Mouse (Mus musculus): ENCODE measurements at regions not wholly inside any gene's neighbourhood (a gene's known extent, or its start where the extent isn't known, plus 50 kb on each side); places are given as distances from the start of the nearest gene placed in this dataset.

GRCm38 (mm10) chr14:67149091-67149490 lies 1140.1 kb upstream of the Gulo start:
- no peak for DNase-seq
- TF ChIP-seq CTCF (conservative IDR thresholded peaks at IDR 0.05; ENCODE audit: insufficient read depth, insufficient read length, low read depth, low read length) (no peak), POLR2A (IDR thresholded peaks at IDR 0.05; ENCODE audit: low read depth, low read length) (no peak)
- no peaks in the 10 kb centered on the region for H3K36me3 ChIP-seq (ENCODE audit: control insufficient read depth, insufficient read depth, low read length)
- H3K27me3 ChIP-seq (replicated peaks; ENCODE audit: control insufficient read depth, insufficient read depth, low read length) = no peaks in the 10 kb centered on the region
- H3K4me3 ChIP-seq (ENCODE audit: insufficient read depth, low read depth, low read length) = no peak overlapping the region
- no peaks in the 10 kb centered on the region for H3K4me1 ChIP-seq (ENCODE audit: control insufficient read depth, insufficient read depth, low read length)
- WGBS = 80% methylated on average over 8 of the region's 8 CpGs
- no peak overlapping the region for H3K27ac ChIP-seq (ENCODE audit: insufficient read depth, low read depth, low read length)

DNA sequence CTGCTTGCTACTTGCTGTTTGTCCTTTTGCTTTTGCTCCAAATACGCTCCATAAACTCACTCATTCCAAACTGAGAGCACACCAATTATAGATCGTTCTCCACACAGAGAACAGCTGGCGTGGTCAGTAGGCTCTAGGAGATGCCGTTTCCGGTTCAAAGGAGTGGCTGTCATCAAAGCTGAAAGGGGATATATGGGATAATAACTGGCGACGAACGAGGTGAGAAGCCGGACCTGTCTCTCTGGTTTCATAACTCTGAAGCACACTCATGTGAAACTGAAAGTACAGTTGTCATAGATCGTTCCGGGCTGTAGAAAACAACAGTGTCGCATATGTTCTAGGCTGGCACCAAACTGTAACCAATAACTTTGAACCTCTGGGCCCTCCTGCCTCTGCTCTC lies 1137.6 kb upstream of the Gulo start:
- no peaks in the 10 kb centered on the region for H3K4me1 ChIP-seq (ENCODE audit: control insufficient read depth, insufficient read depth, low read length)
- WGBS = 48% methylated on average over 12 of the region's 12 CpGs
- H3K27ac ChIP-seq (ENCODE audit: insufficient read depth, low read depth, low read length) = no peak overlapping the region
- no peak for DNase-seq
- H3K27me3 ChIP-seq (replicated peaks; ENCODE audit: control insufficient read depth, insufficient read depth, low read length) = no peaks in the 10 kb centered on the region
- TF ChIP-seq CTCF (conservative IDR thresholded peaks at IDR 0.05; ENCODE audit: insufficient read depth, insufficient read length, low read depth, low read length) (no peak), POLR2A (IDR thresholded peaks at IDR 0.05; ENCODE audit: low read depth, low read length) (no peak)
- H3K4me3 ChIP-seq (ENCODE audit: insufficient read depth, low read depth, low read length) = peak overlapping the region; percentile 30; the same call in 1 of the 2 replicates
- H3K36me3 ChIP-seq (ENCODE audit: control insufficient read depth, insufficient read depth, low read length) = no peaks in the 10 kb centered on the region

GRCm38 (mm10) chr14:67145046-67145445 lies 1136.0 kb upstream of the Gulo start:
- no peak for DNase-seq
- H3K27ac ChIP-seq (ENCODE audit: insufficient read depth, low read depth, low read length) = no peak overlapping the region
- 95% methylated on average over 6 of the region's 6 CpGs for WGBS
- no peaks in the 10 kb centered on the region for H3K4me1 ChIP-seq (ENCODE audit: control insufficient read depth, insufficient read depth, low read length)
- no peaks in the 10 kb centered on the region for H3K36me3 ChIP-seq (ENCODE audit: control insufficient read depth, insufficient read depth, low read length)
- H3K4me3 ChIP-seq (ENCODE audit: insufficient read depth, low read depth, low read length) = no peak overlapping the region
- no peaks in the 10 kb centered on the region for H3K27me3 ChIP-seq (replicated peaks; ENCODE audit: control insufficient read depth, insufficient read depth, low read length)
- TF ChIP-seq POLR2A (IDR thresholded peaks at IDR 0.05; ENCODE audit: low read depth, low read length) (no peak), CTCF (conservative IDR thresholded peaks at IDR 0.05; ENCODE audit: insufficient read depth, insufficient read length, low read depth, low read length) (no peak)

DNA sequence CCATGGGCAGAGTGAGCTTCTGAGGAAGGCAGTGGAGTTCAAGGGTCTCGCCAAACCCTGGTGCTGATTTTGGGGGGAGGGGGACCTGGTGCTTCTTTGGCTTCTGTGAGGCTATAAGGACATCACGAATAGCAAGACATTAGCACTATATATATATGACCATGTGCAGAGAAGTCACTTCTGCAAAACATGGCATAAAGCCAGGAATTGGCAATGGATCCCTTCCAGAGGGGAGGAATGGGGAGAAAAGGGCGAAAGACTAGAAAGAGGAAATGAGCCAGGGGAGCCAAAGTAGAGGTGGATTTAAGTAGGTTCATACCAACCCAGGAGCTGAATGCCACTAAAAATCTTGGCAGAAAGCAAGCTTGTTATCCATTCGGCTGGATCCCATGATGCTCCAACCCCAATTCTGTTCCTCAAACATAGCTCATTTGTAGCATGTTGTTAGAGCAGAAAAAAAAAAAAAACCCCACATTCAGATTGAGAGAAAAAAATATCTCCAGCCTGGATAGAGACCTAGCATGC lies 1135.5 kb upstream of the Gulo start:
- 85% methylated on average over 4 of the region's 4 CpGs for WGBS
- TF ChIP-seq CTCF (conservative IDR thresholded peaks at IDR 0.05; ENCODE audit: insufficient read depth, insufficient read length, low read depth, low read length) (no peak), POLR2A (IDR thresholded peaks at IDR 0.05; ENCODE audit: low read depth, low read length) (no peak)
- DNase-seq = no peak
- Histone ChIP-seq H3K27me3 (replicated peaks; ENCODE audit: control insufficient read depth, insufficient read depth, low read length) (no peaks in the 10 kb centered on the region), H3K27ac (ENCODE audit: insufficient read depth, low read depth, low read length) (no peak overlapping the region), H3K4me1 (ENCODE audit: control insufficient read depth, insufficient read depth, low read length) (no peaks in the 10 kb centered on the region), H3K4me3 (ENCODE audit: insufficient read depth, low read depth, low read length) (no peak overlapping the region), H3K36me3 (ENCODE audit: control insufficient read depth, insufficient read depth, low read length) (no peaks in the 10 kb centered on the region)

- H3K27me3 ChIP-seq (replicated peaks; ENCODE audit: control insufficient read depth, insufficient read depth, low read length) = no peaks in the 10 kb centered on the region
- DNase-seq = no peak
- no peak overlapping the region for H3K27ac ChIP-seq (ENCODE audit: insufficient read depth, low read depth, low read length)
- no peaks in the 10 kb centered on the region for H3K4me1 ChIP-seq (ENCODE audit: control insufficient read depth, insufficient read depth, low read length)
- H3K4me3 ChIP-seq (ENCODE audit: insufficient read depth, low read depth, low read length) = no peak overlapping the region
- H3K36me3 ChIP-seq (ENCODE audit: control insufficient read depth, insufficient read depth, low read length) = no peaks in the 10 kb centered on the region
- 83% methylated on average over 6 of the region's 6 CpGs for WGBS
- TF ChIP-seq POLR2A (IDR thresholded peaks at IDR 0.05; ENCODE audit: low read depth, low read length) = no peak
- no peak for TF ChIP-seq CTCF (conservative IDR thresholded peaks at IDR 0.05; ENCODE audit: insufficient read depth, insufficient read length, low read depth, low read length)
These were observed 1134.8 kb upstream of the Gulo start for GRCm38 (mm10) chr14:67143826-67144225.

DNA sequence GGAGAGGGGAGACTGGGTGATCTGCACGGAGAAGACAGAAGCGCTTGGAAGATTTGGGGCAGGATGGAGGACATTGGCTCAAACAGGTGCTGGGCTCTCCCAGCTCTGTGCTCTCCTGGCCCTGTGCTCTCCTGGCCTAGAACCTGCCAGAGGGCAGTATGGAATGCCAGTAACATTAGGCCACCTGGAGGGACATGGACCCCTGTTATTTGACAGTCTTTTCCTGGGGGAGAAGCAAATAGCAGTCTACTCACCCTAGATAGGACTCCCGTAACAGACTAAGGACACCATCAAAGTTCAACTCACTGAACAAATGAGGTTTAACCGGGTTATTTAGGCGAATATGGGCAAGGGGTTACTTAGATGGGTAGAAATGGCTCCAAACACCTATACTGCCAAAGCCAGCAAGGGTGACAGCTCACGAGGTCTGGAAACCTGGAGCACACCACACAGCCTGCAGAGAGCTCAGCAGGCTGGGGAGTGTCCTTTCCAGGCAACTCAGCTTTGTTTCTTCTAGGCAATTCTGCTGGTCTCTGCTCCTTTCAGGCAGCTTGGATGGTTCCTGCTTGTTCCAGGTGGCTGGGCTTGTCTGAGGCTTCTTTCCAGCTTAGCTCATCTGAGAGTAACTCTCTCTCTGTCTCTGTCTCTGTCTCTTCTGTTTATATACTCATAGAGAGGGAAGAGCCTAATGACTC lies 1133.7 kb upstream of the Gulo start:
- no peaks in the 10 kb centered on the region for H3K27me3 ChIP-seq (replicated peaks; ENCODE audit: control insufficient read depth, insufficient read depth, low read length)
- DNase-seq = no peak
- H3K4me1 ChIP-seq (ENCODE audit: control insufficient read depth, insufficient read depth, low read length) = no peaks in the 10 kb centered on the region
- WGBS = 89% methylated on average over 6 of the region's 6 CpGs
- H3K36me3 ChIP-seq (ENCODE audit: control insufficient read depth, insufficient read depth, low read length) = no peaks in the 10 kb centered on the region
- H3K4me3 ChIP-seq (ENCODE audit: insufficient read depth, low read depth, low read length) = no peak overlapping the region
- TF ChIP-seq CTCF (conservative IDR thresholded peaks at IDR 0.05; ENCODE audit: insufficient read depth, insufficient read length, low read depth, low read length) (no peak), POLR2A (IDR thresholded peaks at IDR 0.05; ENCODE audit: low read depth, low read length) (no peak)
- no peak overlapping the region for H3K27ac ChIP-seq (ENCODE audit: insufficient read depth, low read depth, low read length)

DNA sequence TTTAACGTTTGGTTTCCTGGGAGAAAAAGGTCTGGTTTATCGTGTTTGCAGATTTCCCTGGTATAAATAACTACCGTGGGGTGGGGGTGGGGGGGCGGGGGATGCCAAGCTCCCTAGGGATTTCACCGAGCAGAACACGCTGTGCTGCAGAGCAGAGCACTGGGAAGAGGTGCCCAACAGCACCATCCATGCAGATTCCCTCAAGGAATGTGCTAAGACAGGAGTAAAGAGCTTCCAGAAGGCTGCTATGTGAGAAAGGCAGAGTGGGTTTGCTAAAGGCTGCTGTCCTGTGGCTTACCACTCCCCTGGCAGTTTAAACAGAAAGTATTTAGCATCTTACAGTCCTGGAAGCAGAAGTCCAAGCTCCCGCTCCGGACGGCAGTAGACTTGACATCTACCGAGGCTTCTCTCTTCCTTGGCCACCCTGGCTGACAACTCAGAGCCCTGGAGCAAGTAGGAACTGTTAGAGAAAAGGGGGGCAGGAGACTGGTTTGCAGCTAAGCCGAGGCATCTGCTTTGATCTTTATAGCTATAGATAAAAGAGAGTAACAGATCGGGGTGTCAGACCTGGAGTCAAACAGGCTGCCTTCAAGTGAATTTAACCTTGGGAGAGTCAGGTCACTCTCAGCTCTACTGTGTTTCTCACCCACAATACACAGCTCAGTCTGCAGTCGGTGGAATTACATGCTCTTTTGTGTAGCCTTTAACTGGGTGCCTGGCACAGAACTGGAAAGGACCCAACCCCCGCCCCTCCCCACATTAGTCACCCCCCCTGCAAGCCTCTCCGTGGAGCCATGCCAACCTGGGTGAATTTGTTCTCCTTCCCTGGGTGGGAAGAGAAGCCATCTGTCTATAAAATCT lies 1132.8 kb upstream of the Gulo start:
- DNase-seq = peak; percentile 14
- no peaks in the 10 kb centered on the region for H3K36me3 ChIP-seq (ENCODE audit: control insufficient read depth, insufficient read depth, low read length)
- H3K4me1 ChIP-seq (ENCODE audit: control insufficient read depth, insufficient read depth, low read length) = no peaks in the 10 kb centered on the region
- H3K4me3 ChIP-seq (ENCODE audit: insufficient read depth, low read depth, low read length) = no peak overlapping the region
- H3K27me3 ChIP-seq (replicated peaks; ENCODE audit: control insufficient read depth, insufficient read depth, low read length) = no peaks in the 10 kb centered on the region
- WGBS = 22% methylated on average over 15 of the region's 15 CpGs
- TF ChIP-seq CTCF (conservative IDR thresholded peaks at IDR 0.05; ENCODE audit: insufficient read depth, insufficient read length, low read depth, low read length) = no peak
- no peak for TF ChIP-seq POLR2A (IDR thresholded peaks at IDR 0.05; ENCODE audit: low read depth, low read length)
- no peak overlapping the region for H3K27ac ChIP-seq (ENCODE audit: insufficient read depth, low read depth, low read length)
